ENCODE assay signal across 14 mouse cellular contexts in genomic region chr6:127236510-127237109, GRCm38 (mm10).
A peak's percentile ranks its signal among the peaks of the same experiment; 100 is the strongest.
DNase-seq lines count a peak whose midpoint lies in the region; ATAC-seq lines count a peak whose summit lies in the region.
"Had no signal": no experiment of that assay in that cellular context is flagged by ENCODE, and none has a peak within 500 bp of the region (broad histone marks: within the 10 kb centered on the region; RNA-seq: fewer than 3 reads in every experiment).

No protein-coding gene starts in this region.

- WGBS in forebrain, embryonic 14.5 days, result 69% methylated on average over 4 of the region's 4 CpGs
- WGBS in forebrain, embryonic 15.5 days, result 61% methylated on average over 4 of the region's 4 CpGs
- 64% methylated on average over 4 of the region's 4 CpGs for whole genome bisulfite sequencing in midbrain, embryonic 11.5 days
- 53% methylated on average over 4 of the region's 4 CpGs for WGBS in midbrain, embryonic 13.5 days

- no peak for ATAC-seq in forebrain, embryonic 14.5 days
- ATAC-seq in forebrain, embryonic 15.5 days (replicated peaks), result no peak
- ATAC-seq in midbrain, embryonic 11.5 days (ENCODE audit: low FRiP score), result no peak
- ATAC-seq in midbrain, embryonic 13.5 days, result no peak

- H3K4me2 ChIP-seq in forebrain, embryonic 14.5 days (ENCODE audit: low read length), result no peak overlapping the region
- H3K4me2 ChIP-seq in forebrain, embryonic 15.5 days (replicated peaks), result no peak overlapping the region
- H3K4me2 ChIP-seq in midbrain, embryonic 11.5 days, result no peak overlapping the region
- no peak overlapping the region for H3K4me2 ChIP-seq in midbrain, embryonic 13.5 days (replicated peaks)
- H3K4me2 ChIP-seq: lung, embryonic 15.5 days had no signal

- H3K9me3 ChIP-seq in forebrain, embryonic 14.5 days (replicated peaks; ENCODE audit: control insufficient read depth, low read length), result no peaks in the 10 kb centered on the region
- no peaks in the 10 kb centered on the region for H3K9me3 ChIP-seq in forebrain, embryonic 15.5 days
- H3K9me3 ChIP-seq in midbrain, embryonic 11.5 days (ENCODE audit: control insufficient read depth, low read length), result no peaks in the 10 kb centered on the region
- H3K9me3 ChIP-seq in midbrain, embryonic 13.5 days, result no peaks in the 10 kb centered on the region
- H3K9me3 ChIP-seq: limb, embryonic 10.5 days; lung, embryonic 15.5 days had no signal

- H3K4me3 ChIP-seq in forebrain, embryonic 14.5 days (ENCODE audit: low read depth, low read length), result no peak overlapping the region
- no peak overlapping the region for H3K4me3 ChIP-seq in forebrain, embryonic 15.5 days
- no peak overlapping the region for H3K4me3 ChIP-seq in midbrain, embryonic 11.5 days (ENCODE audit: low read depth, low read length)
- no peak overlapping the region for H3K4me3 ChIP-seq in midbrain, embryonic 13.5 days (replicated peaks)
- H3K4me3 ChIP-seq: limb, embryonic 10.5 days; lung, embryonic 15.5 days had no signal

- no peak overlapping the region for H3K27ac ChIP-seq in forebrain, embryonic 14.5 days (ENCODE audit: low read depth, low read length)
- no peak overlapping the region for H3K27ac ChIP-seq in forebrain, embryonic 15.5 days (replicated peaks)
- no peak overlapping the region for H3K27ac ChIP-seq in midbrain, embryonic 11.5 days (ENCODE audit: low read depth, low read length)
- no peak overlapping the region for H3K27ac ChIP-seq in midbrain, embryonic 13.5 days
- H3K27ac ChIP-seq: limb, embryonic 10.5 days; lung, embryonic 15.5 days; stomach, postnatal 0 days had no signal

- no peaks in the 10 kb centered on the region for H3K4me1 ChIP-seq in forebrain, embryonic 14.5 days (ENCODE audit: control insufficient read depth, insufficient read depth, low read length)
- H3K4me1 ChIP-seq in forebrain, embryonic 15.5 days, result no peaks in the 10 kb centered on the region
- H3K4me1 ChIP-seq in midbrain, embryonic 11.5 days (ENCODE audit: control insufficient read depth, insufficient read depth, low read length), result no peaks in the 10 kb centered on the region
- no peaks in the 10 kb centered on the region for H3K4me1 ChIP-seq in midbrain, embryonic 13.5 days (replicated peaks)
- H3K4me1 ChIP-seq: lung, embryonic 15.5 days had no signal

- DNase-seq in forebrain, embryonic 14.5 days (ENCODE audit: low spot score), result peak; percentile 14
- peak; percentile 62 for DNase-seq in midbrain, embryonic 11.5 days (ENCODE audit: low spot score, missing footprints)
- DNase-seq in lung, postnatal 25 days (ENCODE audit: low spot score), result peak; percentile 58
- peak; percentile 85 to 88 for DNase-seq in spleen, postnatal 36 days (ENCODE audit: low spot score in 2 of 2)
- no peak for DNase-seq in embryo, embryonic 10 days (ENCODE audit: low spot score)
- no peak for DNase-seq in layer of hippocampus, postnatal 25 days (ENCODE audit: extremely low spot score in 1 of 2, low spot score in 1 of 2)
- DNase-seq: adrenal gland, adult 2 months; cerebellum, postnatal 36 days; kidney, adult 11 months had no signal

- no peak overlapping the region for H3K9ac ChIP-seq in forebrain, embryonic 14.5 days (ENCODE audit: low read length)
- H3K9ac ChIP-seq in forebrain, embryonic 15.5 days (replicated peaks), result no peak overlapping the region
- H3K9ac ChIP-seq in midbrain, embryonic 11.5 days (ENCODE audit: low read length), result no peak overlapping the region
- no peak overlapping the region for H3K9ac ChIP-seq in midbrain, embryonic 13.5 days (replicated peaks)
- H3K9ac ChIP-seq: lung, embryonic 15.5 days had no signal

- no peaks in the 10 kb centered on the region for H3K36me3 ChIP-seq in forebrain, embryonic 14.5 days (ENCODE audit: control insufficient read depth, insufficient read depth, low read length)
- H3K36me3 ChIP-seq in forebrain, embryonic 15.5 days, result no peaks in the 10 kb centered on the region
- H3K36me3 ChIP-seq in midbrain, embryonic 11.5 days (ENCODE audit: control insufficient read depth, insufficient read depth, low read length), result no peaks in the 10 kb centered on the region
- H3K36me3 ChIP-seq in midbrain, embryonic 13.5 days, result no peaks in the 10 kb centered on the region
- H3K36me3 ChIP-seq: limb, embryonic 10.5 days; lung, embryonic 15.5 days had no signal

- H3K27me3 ChIP-seq in forebrain, embryonic 14.5 days (replicated peaks; ENCODE audit: control insufficient read depth, insufficient read depth, low read length), result no peaks in the 10 kb centered on the region
- no peaks in the 10 kb centered on the region for H3K27me3 ChIP-seq in forebrain, embryonic 15.5 days
- H3K27me3 ChIP-seq in midbrain, embryonic 11.5 days (ENCODE audit: control insufficient read depth, insufficient read depth, low read length), result no peaks in the 10 kb centered on the region
- no peaks in the 10 kb centered on the region for H3K27me3 ChIP-seq in midbrain, embryonic 13.5 days
- H3K27me3 ChIP-seq: lung, embryonic 15.5 days had no signal

Comparison
In these comparisons a context has a peak if more than half of its experiments do, and no peak if none do; other contexts are left out.
1. DNase-seq: peak in forebrain, embryonic 14.5 days (single experiment), midbrain, embryonic 11.5 days (single experiment), lung, postnatal 25 days (single experiment) and spleen, postnatal 36 days (2 of 2); none in embryo, embryonic 10 days (single experiment) and layer of hippocampus, postnatal 25 days (0 of 2).